Mouse (Mus musculus) heart, embryonic 11.5 days (tissue): Measurements from ENCODE around the gene Apol9a. TPM values are rescaled to one million over a fixed set of nuclear protein-coding genes. Genes with fewer than 3 reads are reported as not detected.
"Not testable (repeated sequence)": the region's sequence is repeated elsewhere in the genome, so short reads cannot be mapped to it uniquely, and the experiment has no call there.

Experiments
- ATAC-seq: fragments of 200-750 bp; cut with Nextera tagmentation; replicated peaks from 2 replicates; pipeline ENCODE4 v1.8.0; 2017; ENCODE audit warnings: moderate library complexity; ENCODE audit not compliant: insufficient number of reproducible peaks, low FRiP score, low TSS enrichment
- H3K27ac ChIP-seq: fragments of 300-500 bp; sonication (generic); 2 replicates; pipeline ENCODE4 v1.5.1; 2014; ENCODE audit warnings: mild to moderate bottlenecking, low read depth, low read length
- H3K27me3 ChIP-seq: fragments of 300-500 bp; sonication (generic); 2 replicates; pipeline ENCODE4 v1.6.1; 2014; ENCODE audit warnings: mild to moderate bottlenecking, low read length, mixed read lengths; ENCODE audit not compliant: control insufficient read depth, insufficient read depth
- H3K36me3 ChIP-seq: fragments of 300-500 bp; sonication (generic); 2 replicates; pipeline ENCODE4 v1.6.1; 2014; ENCODE audit warnings: mild to moderate bottlenecking, low read length, moderate library complexity, mixed read lengths; ENCODE audit not compliant: control insufficient read depth, insufficient read depth
- H3K4me1 ChIP-seq: fragments of 300-500 bp; sonication (generic); 2 replicates; pipeline ENCODE4 v1.6.1; 2014; ENCODE audit warnings: low read length; ENCODE audit not compliant: control insufficient read depth, insufficient read depth
- H3K4me2 ChIP-seq: fragments of 300-500 bp; sonication (generic); 2 replicates; pipeline ENCODE4 v1.6.1; 2014; ENCODE audit warnings: mild to moderate bottlenecking, moderate library complexity
- H3K4me3 ChIP-seq: fragments of 300-500 bp; sonication (generic); 2 replicates; pipeline ENCODE4 v1.5.1; 2014; ENCODE audit warnings: low read depth, low read length
- H3K9ac ChIP-seq: fragments of 300-500 bp; sonication (generic); 2 replicates; pipeline ENCODE4 v1.6.1; 2014; ENCODE audit warnings: mild to moderate bottlenecking, low read depth, low read length, moderate library complexity
- H3K9me3 ChIP-seq: fragments of 300-500 bp; sonication (generic); replicated peaks from 2 replicates; pipeline ENCODE4 v1.6.1; 2016; ENCODE audit warnings: low read length; ENCODE audit not compliant: control insufficient read depth
- WGBS: fragments of 180-500 bp; shearing (Covaris S2); extraction: QIAGEN DNeasy Blood & Tissue Kit; methylation state at CpG from one replicate; pipeline ENCODE4 v1.1.7; 2014; ENCODE audit not compliant: insufficient replicate concordance; 5-methylcytosine and 5-hydroxymethylcytosine counted together
- polyA plus RNA-seq: library from polyadenylated mRNA; unstranded; fragments of >200 nt; fragmentation: Nextera tagmentation; extraction: Ambion mirVana; gene quantifications from 2 replicates; pipeline ENCODE4 v1.2.1, GENCODE M21; 2014

Gene Apol9a
- polyA plus RNA-seq, result 0.23 and 0.52 TPM in 2 replicates

DNA sequence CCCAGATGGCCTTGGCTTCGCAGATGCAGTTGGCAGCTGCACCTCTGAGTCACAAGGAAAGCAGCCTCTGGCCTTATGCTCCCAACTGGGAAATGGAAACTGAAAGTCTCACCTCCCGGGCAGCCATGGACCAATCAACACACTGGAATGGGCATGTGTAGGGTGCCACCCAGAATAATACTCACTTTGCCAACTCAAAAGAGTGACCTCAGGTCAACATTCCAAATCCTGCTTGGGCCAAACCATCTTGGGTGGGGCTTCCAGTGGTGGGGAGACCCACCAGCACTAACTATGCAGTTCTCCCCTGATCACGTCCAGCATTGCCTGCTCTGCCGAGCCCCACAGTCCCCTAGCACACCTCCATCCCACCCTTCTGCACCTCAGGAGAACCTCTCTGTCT lies at the start of gene Apol9a:
TSS of gene Apol9a (minus strand) at position 101 of the 400 bp plus-strand sequence.
- not testable (repeated sequence) for H3K27ac ChIP-seq, ATAC-seq, H3K4me3 ChIP-seq, H3K9me3 ChIP-seq, H3K4me1 ChIP-seq, H3K4me2 ChIP-seq, H3K36me3 ChIP-seq, H3K9ac ChIP-seq, H3K27me3 ChIP-seq
- WGBS, result no CpG with 5 or more reads among the region's 4 CpGs

DNA sequence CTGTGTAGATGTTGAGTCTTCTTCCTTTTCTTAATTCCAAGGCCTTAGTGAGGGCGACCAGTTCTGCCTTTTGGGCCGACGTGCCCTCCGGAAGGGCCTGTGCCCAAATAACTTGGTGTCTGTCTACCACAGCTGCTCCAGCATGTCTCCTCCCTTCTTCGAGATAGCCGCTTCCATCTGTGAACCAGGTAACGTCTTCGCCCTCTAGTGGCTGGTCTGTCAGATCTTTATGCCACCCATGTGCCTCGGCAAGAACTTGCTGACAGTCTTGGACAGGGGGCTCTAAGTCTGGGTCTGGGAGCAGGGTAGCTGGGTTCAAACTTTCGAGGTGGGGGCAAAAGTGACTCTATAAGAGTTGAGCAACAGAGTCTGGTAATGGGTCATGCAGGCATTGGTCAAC lies 39.0 kb upstream of the Apol9a start:
- WGBS, result 43% methylated on average over 10 of the region's 10 CpGs
- not testable (repeated sequence) for H3K9ac ChIP-seq, ATAC-seq

DNA sequence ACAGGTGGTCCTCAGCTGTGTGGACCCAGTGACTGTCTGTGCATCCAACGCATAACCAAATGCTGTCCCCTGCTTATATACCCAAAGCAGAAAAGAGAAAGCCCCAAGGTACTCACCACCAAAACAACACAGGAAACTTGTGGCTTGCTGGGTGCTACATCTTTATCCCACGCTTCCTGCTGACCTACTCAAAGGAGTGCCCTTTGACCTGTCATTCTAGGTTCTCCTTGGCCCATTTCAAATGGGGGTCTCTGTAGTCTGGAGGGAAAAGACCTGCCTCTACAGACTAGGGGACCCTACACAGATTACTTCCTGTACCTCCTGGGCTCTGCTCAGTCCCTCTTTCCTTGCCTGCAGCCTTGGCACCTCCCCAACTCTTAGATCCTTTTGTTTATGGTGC lies 36.5 kb upstream of the Apol9a start, which contains the start of gene Apol7b:
TSS of gene Apol7b (minus strand) at position 101 of the 400 bp plus-strand sequence.
- H3K27ac ChIP-seq, H3K4me3 ChIP-seq, H3K4me2 ChIP-seq, H3K27me3 ChIP-seq, ATAC-seq, H3K9me3 ChIP-seq, H3K9ac ChIP-seq, H3K4me1 ChIP-seq, H3K36me3 ChIP-seq: not testable (repeated sequence)
- WGBS, result 80% methylated on average over 2 of the region's 2 CpGs

More for the DNA sequence above, 39.0 kb upstream of the Apol9a start:
- not testable (repeated sequence) for H3K4me1 ChIP-seq, H3K27me3 ChIP-seq, H3K36me3 ChIP-seq, H3K4me2 ChIP-seq, H3K4me3 ChIP-seq, H3K9me3 ChIP-seq, H3K27ac ChIP-seq

DNA sequence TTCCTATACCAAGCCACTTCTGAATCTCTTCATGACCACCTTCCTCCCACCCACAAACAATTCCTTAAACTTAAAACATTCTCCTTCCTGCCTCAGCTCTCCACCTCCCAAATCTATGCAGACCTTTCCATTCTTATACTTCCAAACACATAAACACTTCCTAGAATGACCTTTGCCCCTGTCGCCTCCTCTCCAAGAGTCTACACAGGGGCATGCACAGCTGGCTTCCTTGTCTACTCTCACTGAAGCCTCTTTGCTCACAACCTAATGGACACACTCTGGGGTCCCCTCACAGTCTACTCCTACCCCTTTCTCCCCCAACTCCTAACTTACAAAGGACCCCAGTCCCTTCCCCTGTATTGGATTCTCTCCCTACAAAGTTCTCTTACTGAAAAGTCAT lies 34.7 kb upstream of the Apol9a start:
- WGBS, result 86% methylated on average over 1 of the region's 1 CpGs

DNA sequence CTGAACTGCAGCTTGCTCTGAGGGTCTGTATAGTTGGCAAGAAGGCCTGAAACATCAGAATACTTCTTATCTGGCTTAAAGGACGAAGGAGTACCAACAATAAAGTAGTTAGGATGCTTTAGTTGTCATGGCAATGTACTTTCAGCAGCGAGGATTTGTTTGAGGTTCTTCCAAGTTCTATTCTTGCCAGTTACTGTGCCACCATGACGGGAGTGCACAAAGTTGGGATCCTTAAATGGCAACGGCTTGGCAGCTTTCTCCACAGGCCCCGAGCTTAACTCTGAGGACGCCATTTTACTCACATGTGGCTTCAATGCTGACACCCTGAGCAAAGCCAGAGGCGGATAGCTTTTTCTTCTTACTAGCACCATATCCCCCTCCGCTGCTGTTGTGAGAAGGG lies 33.8 kb upstream of the Apol9a start:
- not testable (repeated sequence) for ATAC-seq, H3K27me3 ChIP-seq, H3K36me3 ChIP-seq, H3K4me1 ChIP-seq, H3K9ac ChIP-seq, H3K27ac ChIP-seq, H3K9me3 ChIP-seq, H3K4me2 ChIP-seq, H3K4me3 ChIP-seq
- 75% methylated on average over 7 of the region's 8 CpGs for WGBS

More for the DNA sequence above, 34.7 kb upstream of the Apol9a start:
- not testable (repeated sequence) for H3K9ac ChIP-seq, H3K36me3 ChIP-seq, ATAC-seq, H3K4me3 ChIP-seq, H3K27ac ChIP-seq, H3K9me3 ChIP-seq, H3K4me2 ChIP-seq, H3K27me3 ChIP-seq, H3K4me1 ChIP-seq

DNA sequence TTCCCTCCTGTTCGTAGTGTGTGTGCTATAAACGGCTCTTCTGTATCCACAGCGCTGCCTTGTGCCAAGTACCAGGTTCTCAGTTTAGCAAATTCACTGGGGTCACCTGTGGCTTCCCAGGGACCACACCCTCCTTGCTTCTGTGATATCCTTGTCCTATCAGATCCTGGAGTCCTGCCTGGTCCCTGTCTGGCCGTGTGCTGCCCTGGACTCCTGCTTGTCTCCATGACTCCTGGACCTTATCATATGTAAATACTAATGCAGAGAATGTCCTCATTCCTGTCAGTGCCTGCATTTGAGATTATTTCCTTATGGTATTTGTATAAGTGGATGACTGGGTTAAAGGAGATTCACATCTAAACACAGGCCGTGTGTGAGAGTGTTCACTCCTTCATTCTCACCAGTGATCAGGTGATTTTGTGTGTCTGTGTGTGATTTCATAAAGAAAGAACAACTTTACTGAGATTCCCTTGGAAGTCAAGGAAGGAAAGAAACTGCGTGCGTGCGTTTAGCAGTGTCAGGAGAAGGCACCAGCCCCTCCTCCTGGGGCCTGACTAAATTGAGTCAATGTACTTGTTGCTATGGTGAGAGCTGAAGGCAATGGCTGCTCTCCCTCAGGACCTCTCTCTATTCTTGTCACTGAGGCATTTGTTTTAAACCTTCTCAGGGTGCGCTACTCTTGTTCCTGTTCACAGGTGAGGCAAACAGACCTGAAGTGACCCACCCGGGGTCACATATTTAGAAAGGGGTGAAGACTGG lies 17.9 kb upstream of the Apol9a start:
- not testable (repeated sequence) for H3K4me3 ChIP-seq, H3K4me2 ChIP-seq, H3K9me3 ChIP-seq, H3K27me3 ChIP-seq, H3K36me3 ChIP-seq, ATAC-seq, H3K4me1 ChIP-seq, H3K27ac ChIP-seq, H3K9ac ChIP-seq
- WGBS, result 51% methylated on average over 8 of the region's 10 CpGs

DNA sequence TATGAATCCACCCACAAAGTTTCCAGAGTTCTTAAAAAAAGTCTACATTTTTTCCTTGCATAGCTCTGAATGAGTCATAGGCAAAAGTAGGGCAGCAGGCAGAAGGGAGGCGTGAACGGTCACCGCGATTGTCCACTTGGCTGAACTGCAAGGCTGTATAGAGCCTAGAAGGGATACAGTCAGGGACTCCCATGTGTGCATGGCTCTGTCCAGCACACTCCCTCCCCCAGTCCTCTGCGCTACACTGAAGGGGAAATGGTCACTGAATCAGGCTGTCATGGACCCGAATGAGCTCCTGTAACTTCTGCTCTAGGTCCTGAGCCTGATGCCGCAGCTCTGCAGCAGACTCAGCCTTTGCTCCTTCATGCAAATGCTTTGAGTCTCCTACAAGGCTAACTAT lies 12.0 kb upstream of the Apol9a start:
- not testable (repeated sequence) for H3K4me2 ChIP-seq, H3K9me3 ChIP-seq, H3K27me3 ChIP-seq, H3K9ac ChIP-seq, H3K4me3 ChIP-seq, ATAC-seq, H3K36me3 ChIP-seq, H3K27ac ChIP-seq, H3K4me1 ChIP-seq
- WGBS, result 68% methylated on average over 3 of the region's 7 CpGs

DNA sequence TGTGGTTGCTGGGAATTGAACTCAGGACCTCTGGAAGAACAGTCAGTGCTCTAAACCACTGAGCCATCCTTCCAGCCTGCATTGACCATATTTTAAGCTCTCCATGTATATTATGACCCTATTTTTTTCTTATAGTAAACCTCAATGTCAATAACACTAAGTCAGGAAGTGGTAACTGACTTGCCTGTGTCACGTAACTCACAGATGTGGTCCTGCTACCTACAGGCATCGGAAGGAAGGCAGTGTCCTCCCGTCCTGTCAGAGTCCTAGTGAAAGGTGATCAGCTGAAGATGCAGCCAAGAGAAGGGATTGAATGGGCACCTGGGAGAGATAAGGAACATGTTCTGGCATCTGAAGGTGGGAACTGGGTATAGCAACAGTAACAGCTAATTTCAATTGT lies 8.7 kb upstream of the Apol9a start:
- H3K4me2 ChIP-seq, H3K4me1 ChIP-seq, H3K9ac ChIP-seq, H3K27ac ChIP-seq, H3K4me3 ChIP-seq, H3K36me3 ChIP-seq, ATAC-seq, H3K9me3 ChIP-seq, H3K27me3 ChIP-seq: not testable (repeated sequence)
- no CpG with 5 or more reads among the region's 3 CpGs for WGBS
